8 mouse cellular contexts compared by ENCODE assay signal in the genomic region with DNA sequence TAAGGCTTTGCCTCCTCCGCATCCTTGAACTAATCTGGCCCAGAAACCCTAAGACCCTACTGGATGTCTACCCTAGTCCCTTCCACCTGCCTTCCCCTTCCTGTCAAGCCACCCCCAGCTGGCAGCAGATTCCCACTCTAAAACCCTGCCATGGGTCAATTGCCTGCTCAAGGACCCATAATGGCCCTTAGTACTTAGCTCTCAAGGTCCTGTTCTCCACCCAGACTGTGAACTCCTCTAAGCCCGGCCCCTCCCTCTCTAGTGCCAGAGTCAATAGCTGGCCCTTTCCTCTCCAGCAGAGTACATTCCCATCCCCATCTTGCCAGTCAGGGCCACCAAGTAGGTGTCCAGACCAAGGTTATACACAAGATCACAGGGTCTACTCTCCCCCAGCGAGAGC.
DNase-seq lines count a peak whose midpoint lies in the region; ATAC-seq and TF ChIP-seq lines count a peak whose summit lies in the region.

No protein-coding gene starts in this region.

- H3K27me3 ChIP-seq in heart, embryonic 10.5 days (ENCODE audit: insufficient read depth, poor library complexity, severe bottlenecking): no peaks in the 10 kb centered on the region; the same call in 1 of the 2 replicates
- no peaks in the 10 kb centered on the region for H3K27me3 ChIP-seq in lung, embryonic 15.5 days
- no peaks in the 10 kb centered on the region for H3K27me3 ChIP-seq in forebrain, embryonic 11.5 days (ENCODE audit: control insufficient read depth, insufficient read depth, low read length)
- H3K27me3 ChIP-seq in hindbrain, postnatal 0 days (ENCODE audit: insufficient read depth, low read length): no peaks in the 10 kb centered on the region

- intact Hi-C loops in heart, postnatal 36 days (cut with DNase I): no loop called here

- peaks cover 69% of the 10 kb centered on the region for H3K4me1 ChIP-seq in heart, embryonic 10.5 days
- H3K4me1 ChIP-seq in lung, embryonic 15.5 days: peaks cover 83% of the 10 kb centered on the region
- no peaks in the 10 kb centered on the region for H3K4me1 ChIP-seq in forebrain, embryonic 11.5 days (replicated peaks; ENCODE audit: control insufficient read depth, insufficient read depth, low read length)
- H3K4me1 ChIP-seq in hindbrain, postnatal 0 days (ENCODE audit: insufficient read depth, low read length): 0 out of 2 replicates have a peak, but pooled peaks cover 12% of the 10 kb centered on the region

- H3K27ac ChIP-seq in heart, embryonic 10.5 days: peak overlapping the region; percentile 92
- H3K27ac ChIP-seq in lung, embryonic 15.5 days: peak overlapping the region; percentile 93
- H3K27ac ChIP-seq in forebrain, embryonic 11.5 days (ENCODE audit: low read depth, low read length): no peak overlapping the region
- H3K27ac ChIP-seq in hindbrain, postnatal 0 days: no peak overlapping the region

- ATAC-seq in lung, embryonic 15.5 days (ENCODE audit: borderline replicate concordance, extremely low read depth, low FRiP score, low TSS enrichment): peak; percentile 50
- ATAC-seq in forebrain, embryonic 11.5 days (replicated peaks; ENCODE audit: low FRiP score): no peak
- no peak for ATAC-seq in hindbrain, postnatal 0 days

- no peak overlapping the region for H3K9ac ChIP-seq in lung, embryonic 15.5 days
- no peak overlapping the region for H3K9ac ChIP-seq in forebrain, embryonic 11.5 days (ENCODE audit: low read length)
- no peak overlapping the region for H3K9ac ChIP-seq in hindbrain, postnatal 0 days (replicated peaks; ENCODE audit: low read length)

- peaks cover 15% of the 10 kb centered on the region; the same call in 1 of the 2 replicates for H3K36me3 ChIP-seq in heart, embryonic 10.5 days
- peaks cover 8% of the 10 kb centered on the region; the same call in 1 of the 2 replicates for H3K36me3 ChIP-seq in lung, embryonic 15.5 days
- no peaks in the 10 kb centered on the region for H3K36me3 ChIP-seq in forebrain, embryonic 11.5 days (ENCODE audit: control insufficient read depth, insufficient read depth, low read length)
- H3K36me3 ChIP-seq in hindbrain, postnatal 0 days (ENCODE audit: insufficient read depth, low read length): no peaks in the 10 kb centered on the region

- H3K4me3 ChIP-seq in heart, embryonic 10.5 days: no peak overlapping the region
- H3K4me3 ChIP-seq in lung, embryonic 15.5 days: no peak overlapping the region
- H3K4me3 ChIP-seq in forebrain, embryonic 11.5 days (ENCODE audit: low read depth, low read length): no peak overlapping the region
- no peak overlapping the region for H3K4me3 ChIP-seq in hindbrain, postnatal 0 days (ENCODE audit: low read length)

- no peak for TF ChIP-seq CTCF in hindbrain, postnatal 0 days (IDR thresholded peaks at IDR 0.05; ENCODE audit: low read depth)

- peak overlapping the region; percentile 18 for H3K4me2 ChIP-seq in lung, embryonic 15.5 days
- no peak overlapping the region for H3K4me2 ChIP-seq in forebrain, embryonic 11.5 days (ENCODE audit: low read depth, low read length, severe bottlenecking)
- H3K4me2 ChIP-seq in hindbrain, postnatal 0 days (ENCODE audit: low read depth, low read length): no peak overlapping the region

- no peak for DNase-seq in heart, embryonic 10.5 days (ENCODE audit: low spot score)
- no peak for DNase-seq in heart, postnatal 36 days
- peak; percentile 65 to 78 for DNase-seq in adrenal gland, postnatal 36 days
- peak; percentile 70 for DNase-seq in kidney, adult 18-20 months
- no peak for DNase-seq in forebrain, embryonic 11.5 days (ENCODE audit: low spot score)
- DNase-seq in hindbrain, postnatal 0 days (ENCODE audit: low spot score): no peak
- no peak for DNase-seq in left cerebral cortex, adult 11 months (ENCODE audit: low spot score)

- no peaks in the 10 kb centered on the region for H3K9me3 ChIP-seq in heart, embryonic 10.5 days
- H3K9me3 ChIP-seq in lung, embryonic 15.5 days: peaks cover 3% of the 10 kb centered on the region; the same call in 1 of the 2 replicates
- no peaks in the 10 kb centered on the region for H3K9me3 ChIP-seq in forebrain, embryonic 11.5 days (ENCODE audit: control insufficient read depth, low read length)
- no peaks in the 10 kb centered on the region for H3K9me3 ChIP-seq in hindbrain, postnatal 0 days (ENCODE audit: low read length)

- WGBS in heart, embryonic 10.5 days: 77% methylated on average over 3 of the region's 3 CpGs
- WGBS in lung, embryonic 15.5 days: 68% methylated on average over 3 of the region's 3 CpGs
- WGBS in forebrain, embryonic 11.5 days: 90% methylated on average over 3 of the region's 3 CpGs
- 91% methylated on average over 3 of the region's 3 CpGs for WGBS in hindbrain, postnatal 0 days

Comparison
In these comparisons a context has a peak if more than half of its experiments do, and no peak if none do; other contexts are left out.
1. DNase-seq: peak in adrenal gland, postnatal 36 days (2 of 2) and kidney, adult 18-20 months (single experiment); none in heart, embryonic 10.5 days (single experiment), heart, postnatal 36 days (0 of 2), forebrain, embryonic 11.5 days (single experiment), hindbrain, postnatal 0 days (single experiment) and left cerebral cortex, adult 11 months (single experiment).
2. H3K27ac ChIP-seq: peak in heart, embryonic 10.5 days (single experiment) and lung, embryonic 15.5 days (single experiment); none in forebrain, embryonic 11.5 days (single experiment) and hindbrain, postnatal 0 days (single experiment).